Mouse (Mus musculus) megakaryocyte, adult 5-6 weeks (primary cell): ENCODE results near the gene Spata3. TPM values are rescaled to one million over a fixed set of nuclear protein-coding genes. Genes with fewer than 3 reads are reported as not detected.
A peak's percentile ranks its signal among the peaks of the same experiment; 100 is the strongest.
"Not testable (repeated sequence)": the region's sequence is repeated elsewhere in the genome, so short reads cannot be mapped to it uniquely, and the experiment has no call there.

Experiments
- ATAC-seq: 2 replicates; pipeline ENCODE4 v1.8.0; 2016; ENCODE audit warnings: mild to moderate bottlenecking, inconsistent platforms; ENCODE audit not compliant: poor library complexity, severe bottlenecking
- total RNA-seq, 2 experiments: library from RNA; stranded (forward) in 1 of 2; stranded (reverse) in 1 of 2; fragments of 153-499, 151-499 nt in 1 of 2; fragments of 221-1000, 200-1000 nt in 1 of 2; gene quantifications; 2 replicates each; pipeline versions ENCODE4 v1.2.3 to v1.2.4; 2015 to 2017

Spata3 gene
- total RNA-seq (2015) (not detected in 2 replicates), total RNA-seq (2017) (not detected in 2 replicates)

DNA sequence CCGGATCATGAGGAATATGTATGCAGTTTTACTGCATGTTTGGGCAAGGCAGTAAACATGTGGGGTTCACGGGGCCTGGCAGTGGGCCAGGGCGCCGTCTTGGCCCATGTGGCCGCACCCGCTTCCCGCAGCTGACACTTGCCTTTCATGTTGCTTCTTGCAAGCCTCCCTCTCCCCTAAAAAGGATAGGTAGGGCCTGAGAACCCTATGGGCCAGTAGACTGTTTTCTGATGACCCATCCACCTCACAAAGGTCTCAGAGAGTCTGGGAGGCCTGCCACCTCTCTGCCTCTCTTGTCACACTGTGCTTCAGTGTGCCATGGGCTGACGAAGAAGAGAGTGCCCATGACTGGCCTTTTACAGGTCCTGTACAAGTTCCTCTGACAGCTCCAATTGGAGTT lies at the start of gene Spata3:
Gene Spata3 (plus strand): TSS at position 301 of the 400 bp plus-strand sequence.
- ATAC-seq: no peak

DNA sequence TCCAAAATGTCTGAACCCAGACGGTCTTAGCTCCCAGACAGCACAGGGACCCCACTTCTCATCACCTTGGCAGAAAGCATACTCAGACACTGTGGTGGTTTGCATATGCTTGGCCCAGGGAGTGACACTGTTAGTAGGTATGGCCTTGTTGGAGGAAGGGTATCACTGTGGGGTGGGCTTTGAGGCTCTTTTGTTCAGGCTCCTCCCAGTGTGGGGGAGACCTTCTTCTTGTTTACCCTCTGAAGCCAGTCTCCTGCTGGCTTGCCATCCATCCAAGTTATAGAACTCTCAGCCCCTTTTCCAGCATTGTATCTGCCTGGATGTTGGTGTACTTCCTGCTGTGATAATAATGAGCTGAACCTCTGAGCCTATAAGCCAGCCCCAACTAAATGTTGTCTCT lies 47.5 kb upstream of the Spata3 start:
- no peak for ATAC-seq

DNA sequence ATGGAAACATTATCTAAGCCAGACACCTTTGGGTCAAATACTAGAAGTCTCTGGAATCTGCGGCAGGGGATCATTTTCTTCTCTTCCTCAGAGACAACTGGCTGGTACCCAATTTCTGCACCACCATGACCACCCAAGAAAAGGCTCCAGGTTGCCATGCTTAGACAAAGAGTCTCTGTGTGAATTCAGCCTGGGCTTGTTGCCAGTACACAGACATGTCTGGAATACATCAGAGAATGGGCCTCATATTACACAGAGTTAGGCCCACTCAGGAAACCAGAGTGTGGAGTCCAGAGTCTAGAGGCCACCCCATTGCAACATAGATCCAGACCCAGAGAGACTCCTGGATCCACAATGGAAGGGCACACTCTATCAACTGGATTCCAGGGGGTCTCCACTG lies 47.1 kb upstream of the Spata3 start:
- ATAC-seq: no peak

DNA sequence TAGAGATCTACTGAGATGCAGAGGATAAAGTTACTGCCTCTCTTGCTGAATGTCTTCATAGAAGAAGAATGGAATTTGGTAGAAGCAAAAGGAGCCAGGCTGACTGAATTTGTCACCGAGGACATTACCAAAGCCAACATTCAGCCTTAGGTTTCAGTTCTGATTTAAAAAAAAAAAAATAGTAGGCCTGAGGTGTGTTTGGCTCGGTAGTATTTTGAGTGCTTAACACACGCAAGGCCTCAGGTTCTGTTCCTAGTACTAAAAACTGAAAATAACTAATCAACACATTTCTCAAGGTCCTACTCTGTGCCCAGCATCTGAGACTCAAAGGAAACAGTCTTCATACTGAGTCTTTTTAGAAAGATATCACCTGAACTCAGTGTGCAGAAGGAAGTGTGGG lies 45.5 kb upstream of the Spata3 start:
- ATAC-seq: no peak

DNA sequence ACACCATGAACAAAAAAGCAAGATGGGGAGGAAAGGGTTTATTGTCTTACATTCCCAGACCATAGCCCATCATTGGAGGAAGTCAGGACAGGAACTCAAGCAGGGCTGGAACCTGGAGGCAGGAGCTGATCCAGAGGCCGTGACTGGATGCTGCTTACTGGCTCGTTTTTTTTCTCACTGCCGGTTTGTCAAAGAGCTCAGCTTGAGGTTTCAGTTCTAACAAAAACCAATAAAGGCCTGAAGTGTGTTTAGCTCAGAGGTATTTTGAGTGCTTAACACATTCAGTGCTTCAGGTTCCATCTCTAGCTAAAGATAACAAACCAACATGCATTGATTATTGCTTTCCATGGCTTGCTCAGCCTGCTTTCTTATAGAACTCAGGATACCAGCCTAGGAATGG lies 44.3 kb upstream of the Spata3 start:
- no peak for ATAC-seq

DNA sequence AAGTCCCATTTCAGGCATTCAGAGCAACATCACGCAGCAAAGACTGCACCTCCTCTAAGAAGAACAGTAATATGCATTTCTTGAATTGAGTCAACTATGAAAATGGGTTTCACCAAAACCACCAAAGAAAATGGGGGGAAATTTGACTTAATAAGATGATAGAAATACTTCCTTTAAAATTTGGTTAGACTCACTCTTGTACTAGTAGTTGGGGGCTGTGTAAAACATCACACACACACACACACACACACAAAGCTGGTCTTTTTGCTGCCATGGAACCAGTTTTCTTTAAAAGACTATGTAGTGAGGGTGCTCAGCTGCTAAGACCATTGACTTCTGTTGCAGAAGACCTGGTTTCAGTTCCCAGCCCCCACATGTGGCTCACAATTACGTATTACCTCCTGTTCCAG lies 43.1 kb upstream of the Spata3 start:
- no peak for ATAC-seq

DNA sequence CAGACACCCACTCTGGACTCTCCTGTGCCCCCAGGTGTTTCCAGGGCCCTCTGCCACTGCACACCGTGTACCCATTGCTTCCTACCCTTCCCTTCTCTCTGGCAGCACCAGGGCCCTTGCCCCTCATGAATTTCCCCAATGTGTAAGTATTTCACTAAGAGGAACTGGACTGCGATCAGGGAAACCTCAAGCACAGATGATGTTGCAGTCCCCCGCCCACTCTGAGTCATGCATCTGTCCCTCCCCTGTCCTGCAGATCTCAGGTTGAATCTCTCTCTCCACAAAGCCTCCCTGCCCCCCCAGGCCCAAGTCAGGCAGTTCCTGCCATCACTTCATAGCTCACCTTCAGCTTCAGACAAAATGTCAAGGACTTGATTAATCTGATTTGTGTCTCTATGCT lies 38.9 kb upstream of the Spata3 start:
- ATAC-seq: peak; percentile 91

DNA sequence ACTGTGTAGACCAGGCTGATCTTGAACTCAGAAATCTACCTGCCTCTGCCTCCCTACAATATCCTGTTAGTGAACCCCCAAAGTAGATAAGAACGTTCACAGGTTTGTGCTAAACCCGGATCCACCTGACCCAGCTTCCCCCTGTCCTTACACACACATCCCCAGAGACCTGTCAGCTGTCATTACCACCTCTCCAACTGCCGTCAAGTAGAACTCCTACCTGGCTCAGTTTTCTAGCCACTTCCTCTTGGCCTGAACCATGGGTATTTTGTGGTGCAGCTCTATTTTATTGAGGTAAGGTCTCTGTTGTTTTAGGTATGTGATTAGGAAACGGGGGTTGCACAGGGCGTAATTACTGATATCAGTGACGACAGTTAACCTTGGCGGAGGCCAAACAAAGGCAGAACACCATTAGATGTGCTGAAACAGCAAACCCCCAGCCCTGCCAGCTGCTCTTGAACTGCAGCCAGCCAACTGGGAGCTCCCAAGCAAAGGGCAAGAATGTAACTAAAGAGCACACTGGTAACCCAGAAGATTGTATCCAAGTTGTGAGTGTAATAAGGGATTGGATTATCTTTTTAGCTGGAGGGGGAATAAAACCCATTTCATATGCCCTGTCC lies 34.8 kb upstream of the Spata3 start:
- ATAC-seq: no peak

DNA sequence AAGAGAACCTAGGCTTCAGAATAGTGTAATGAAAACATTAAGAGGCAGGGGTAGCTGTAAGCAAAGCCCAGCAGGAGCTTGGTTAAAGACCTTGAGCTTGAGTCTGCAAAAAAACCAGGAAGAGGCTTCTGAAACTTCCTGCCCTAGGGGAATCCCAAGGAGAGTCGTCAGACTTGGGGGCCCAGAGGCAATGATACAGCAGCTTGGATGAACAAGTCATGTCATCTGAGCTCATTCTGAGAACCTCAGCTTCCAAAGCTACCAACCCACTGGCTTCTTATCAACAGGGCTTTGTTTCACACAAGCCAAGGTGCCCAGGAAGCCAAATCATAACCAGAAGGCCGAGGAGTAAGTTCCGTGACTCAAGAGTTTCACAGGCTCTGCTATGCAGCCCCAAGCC lies 30.8 kb upstream of the Spata3 start:
- ATAC-seq: no peak

DNA sequence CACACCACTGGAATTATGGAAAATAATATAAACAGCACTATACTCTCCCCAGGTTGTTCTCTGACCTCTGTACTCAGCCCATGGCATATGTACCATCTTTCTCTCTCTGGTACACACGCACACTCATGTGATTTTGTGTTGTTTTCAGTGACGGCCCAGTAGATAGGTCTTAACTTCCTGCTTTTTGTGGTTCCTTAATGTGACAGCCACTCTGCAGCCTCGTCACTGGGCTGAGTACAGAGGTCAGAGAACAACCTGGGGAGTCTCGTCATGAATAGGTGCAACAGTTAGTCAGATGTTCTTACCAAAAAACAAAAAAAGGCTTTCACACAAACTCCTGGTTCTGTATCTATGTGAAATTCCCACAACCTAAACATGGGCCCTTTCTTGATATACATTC lies 28.3 kb upstream of the Spata3 start:
- ATAC-seq: peak; percentile 89

DNA sequence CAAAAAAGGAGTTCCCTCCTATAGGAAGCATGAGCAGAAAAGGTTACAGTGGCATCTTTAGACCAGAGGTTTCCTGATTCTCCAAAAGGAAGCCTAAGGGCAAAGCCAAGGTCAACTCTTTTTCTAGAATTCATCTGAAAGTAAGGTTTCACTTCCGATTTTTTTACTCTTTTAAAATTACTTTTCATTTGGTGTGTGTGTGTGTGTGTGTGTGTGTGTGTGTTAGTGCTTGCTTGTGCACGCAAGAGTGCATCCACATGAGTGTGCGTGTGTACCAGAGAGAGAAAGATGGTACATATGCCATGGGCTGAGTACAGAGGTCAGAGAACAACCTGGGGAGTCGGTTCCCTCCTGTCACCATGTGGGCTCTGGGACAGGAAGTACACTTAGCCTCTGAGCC lies 27.7 kb upstream of the Spata3 start:
- ATAC-seq: not testable (repeated sequence)

DNA sequence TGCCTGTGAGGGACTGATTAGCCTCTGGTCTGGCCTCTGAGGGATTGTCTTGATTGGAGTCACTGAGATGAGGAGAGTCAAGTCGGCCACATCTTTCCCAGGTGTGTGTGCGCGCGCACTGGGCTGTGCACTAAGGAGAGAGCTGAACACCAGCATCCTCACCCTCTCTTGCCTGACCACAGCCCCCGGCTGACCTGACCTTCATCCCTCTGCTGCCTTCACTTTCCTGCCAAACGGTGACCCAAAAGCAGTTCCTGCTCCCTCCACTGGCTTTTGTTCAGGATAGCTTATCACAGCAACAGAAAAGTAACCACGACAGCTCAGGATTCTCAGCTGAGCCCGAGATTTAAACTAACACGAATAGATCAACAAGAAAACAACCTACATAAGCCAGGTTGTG lies 24.4 kb upstream of the Spata3 start:
- no peak for ATAC-seq

DNA sequence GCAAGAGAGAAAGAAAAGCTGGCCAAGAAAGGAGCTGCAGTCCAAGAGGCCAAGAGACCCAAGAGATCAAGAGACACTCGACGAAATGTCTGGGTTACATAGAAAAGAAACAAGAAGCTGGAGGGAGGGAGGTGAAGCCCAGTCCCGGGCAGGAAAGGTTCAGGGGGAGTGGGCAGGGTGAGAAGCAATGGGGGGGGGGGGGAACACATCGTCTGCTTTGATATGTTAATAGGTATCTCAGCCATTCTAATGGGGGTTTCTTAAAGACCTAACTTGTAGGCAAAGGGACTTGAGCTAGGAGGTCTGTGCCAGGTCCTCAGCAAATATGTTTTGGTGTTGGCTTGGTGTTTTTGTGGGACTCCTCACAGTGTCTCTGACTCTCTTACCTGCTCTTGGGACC lies 23.1 kb upstream of the Spata3 start:
- ATAC-seq: no peak

DNA sequence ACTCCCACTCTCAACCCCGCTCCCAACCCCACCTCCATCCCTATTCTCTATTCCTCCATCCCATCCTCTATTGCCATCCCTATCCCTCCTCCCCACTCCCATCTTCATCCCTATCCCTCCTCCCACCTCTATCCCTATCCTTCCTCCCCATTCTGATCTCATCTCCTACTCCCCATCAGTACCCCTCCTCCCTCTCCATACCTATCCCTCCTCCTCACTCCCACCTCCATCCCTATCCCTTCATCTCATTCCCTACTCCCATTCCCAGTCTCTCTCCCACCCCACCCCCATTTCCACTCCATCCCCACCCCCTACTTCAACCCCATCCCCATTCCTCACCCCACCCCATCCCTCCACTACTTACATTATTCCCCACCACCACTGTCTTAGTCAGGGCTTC lies 19.4 kb upstream of the Spata3 start:
- no peak for ATAC-seq

DNA sequence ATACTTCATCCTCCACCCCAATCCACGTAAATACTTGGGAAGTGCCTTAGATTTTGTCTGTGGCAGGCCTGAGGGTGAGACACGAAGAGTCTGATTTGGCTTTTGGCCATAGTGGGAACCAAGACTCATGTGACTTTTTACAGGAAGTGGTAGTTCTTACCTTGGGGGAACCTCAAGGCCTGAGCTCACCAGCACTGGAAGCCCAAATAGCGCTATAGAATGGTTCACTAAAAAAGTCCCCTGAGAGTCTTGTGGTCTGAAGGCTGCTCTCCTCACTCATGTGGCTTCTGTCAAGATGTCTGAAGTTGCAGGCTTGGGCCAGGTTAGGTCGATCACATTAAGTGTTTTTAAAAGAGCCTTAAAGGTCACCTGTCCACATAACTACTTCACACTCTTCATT lies 18.6 kb upstream of the Spata3 start:
- peak; percentile 54 for ATAC-seq

DNA sequence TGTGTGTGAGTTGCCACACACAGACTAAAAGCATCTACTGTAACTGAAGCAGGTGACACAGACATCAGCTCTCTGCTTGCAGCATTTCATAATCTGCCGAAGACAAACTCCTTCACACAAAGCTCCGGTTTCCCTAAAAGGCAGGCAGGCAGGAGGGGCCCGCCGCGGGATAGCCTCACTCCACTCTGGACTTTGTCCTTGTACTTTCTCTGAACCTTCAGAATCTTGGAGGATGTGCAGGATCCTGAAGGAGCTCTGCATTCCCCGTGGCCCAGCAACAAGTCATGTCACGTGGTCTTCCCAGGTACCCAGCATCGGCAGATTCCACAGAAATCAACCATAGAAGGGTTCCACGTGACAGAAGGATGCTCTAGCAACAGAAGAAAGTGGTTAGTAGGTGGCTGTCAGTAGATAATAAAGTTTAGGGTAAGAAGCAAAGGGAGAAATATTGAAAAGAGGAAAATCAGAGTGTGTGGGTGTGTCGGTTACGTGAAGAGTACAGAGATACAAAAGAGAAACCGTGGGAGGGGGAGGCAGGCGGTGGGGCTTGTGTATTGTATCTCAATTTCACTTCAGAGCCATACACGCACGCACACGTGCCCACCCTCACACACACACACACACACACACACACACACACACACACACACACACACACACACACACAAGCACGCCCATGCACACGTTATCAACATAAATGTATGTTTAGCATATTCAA lies 16.6 kb upstream of the Spata3 start:
- ATAC-seq: no peak

DNA sequence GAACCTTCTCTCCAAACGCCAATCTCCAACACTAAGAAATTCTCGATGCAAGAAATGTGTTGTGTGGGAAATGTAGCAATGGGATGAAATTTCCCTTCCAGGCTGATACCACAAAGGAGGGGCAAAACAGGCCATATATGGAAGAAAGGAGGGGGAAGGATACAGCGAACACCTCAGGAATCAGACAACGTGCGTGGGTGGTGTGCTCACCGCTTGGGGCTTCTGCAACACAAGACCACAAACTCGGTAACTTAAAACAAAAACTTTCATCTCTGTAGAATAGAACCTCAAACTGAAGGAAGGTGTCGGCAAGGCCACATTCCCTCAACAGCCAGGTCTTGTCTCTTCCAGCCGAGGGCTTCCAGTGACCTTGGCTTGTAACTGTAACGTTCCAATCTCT lies 11.1 kb upstream of the Spata3 start:
- ATAC-seq: no peak

DNA sequence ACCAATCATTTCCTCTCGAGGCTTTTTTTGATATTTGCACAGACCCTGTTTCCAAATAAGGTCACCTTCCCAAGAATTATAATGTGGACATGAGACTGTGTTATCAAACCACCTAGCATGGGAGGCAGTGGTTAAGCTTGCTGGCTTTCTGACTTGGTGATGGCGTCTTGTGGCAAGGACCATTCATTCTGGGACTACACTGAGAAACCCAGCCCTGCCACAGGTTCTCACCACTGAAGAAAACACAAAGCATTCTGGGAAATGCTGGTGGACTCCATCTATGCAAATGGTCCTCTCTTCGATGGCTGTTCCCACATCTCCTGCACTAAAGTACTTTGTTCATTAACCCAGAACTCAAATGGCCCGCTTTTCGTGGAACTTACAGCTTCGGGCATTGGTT lies 10.6 kb upstream of the Spata3 start:
- no peak for ATAC-seq

DNA sequence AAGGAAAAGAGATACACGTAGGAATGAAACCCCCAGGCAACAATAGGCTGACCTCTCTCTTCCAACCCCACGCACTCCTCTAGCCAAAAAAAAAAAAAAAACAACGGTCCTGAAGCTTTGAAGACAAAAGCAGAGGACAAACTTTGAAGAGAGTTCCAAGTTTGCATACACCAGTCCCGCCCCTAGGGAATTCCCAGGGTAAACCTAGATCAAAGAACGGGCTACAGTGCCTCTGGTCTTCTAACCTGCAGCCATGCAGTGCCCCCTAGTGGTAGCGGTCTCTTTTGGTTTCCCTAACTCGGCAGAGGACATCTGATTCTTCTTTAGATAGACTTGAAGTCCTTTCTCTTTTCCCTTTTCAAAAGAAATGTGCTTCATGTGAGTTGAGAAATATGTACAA lies 8.8 kb upstream of the Spata3 start:
- ATAC-seq: peak; percentile 77

DNA sequence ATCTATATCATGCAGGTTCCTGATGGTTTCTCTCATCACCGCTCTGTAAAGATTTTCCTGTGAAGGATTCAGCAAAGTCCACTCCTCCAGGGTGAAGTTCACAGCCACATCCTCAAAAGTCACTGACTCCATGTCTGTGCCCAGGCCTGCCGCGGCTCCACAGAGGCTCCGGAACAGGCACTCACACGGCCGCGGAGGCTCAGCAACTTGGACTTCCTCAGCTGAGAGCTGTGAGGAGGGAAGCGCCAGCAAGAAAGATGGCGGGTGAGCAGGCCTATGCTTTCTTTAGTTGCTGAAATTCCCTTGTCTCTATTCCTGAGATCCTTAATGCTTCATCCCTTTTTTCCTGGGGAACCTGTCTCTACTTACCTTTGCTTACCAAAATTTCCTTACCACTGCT lies 858 bp upstream of the Spata3 start:
- ATAC-seq: peak; percentile 99

DNA sequence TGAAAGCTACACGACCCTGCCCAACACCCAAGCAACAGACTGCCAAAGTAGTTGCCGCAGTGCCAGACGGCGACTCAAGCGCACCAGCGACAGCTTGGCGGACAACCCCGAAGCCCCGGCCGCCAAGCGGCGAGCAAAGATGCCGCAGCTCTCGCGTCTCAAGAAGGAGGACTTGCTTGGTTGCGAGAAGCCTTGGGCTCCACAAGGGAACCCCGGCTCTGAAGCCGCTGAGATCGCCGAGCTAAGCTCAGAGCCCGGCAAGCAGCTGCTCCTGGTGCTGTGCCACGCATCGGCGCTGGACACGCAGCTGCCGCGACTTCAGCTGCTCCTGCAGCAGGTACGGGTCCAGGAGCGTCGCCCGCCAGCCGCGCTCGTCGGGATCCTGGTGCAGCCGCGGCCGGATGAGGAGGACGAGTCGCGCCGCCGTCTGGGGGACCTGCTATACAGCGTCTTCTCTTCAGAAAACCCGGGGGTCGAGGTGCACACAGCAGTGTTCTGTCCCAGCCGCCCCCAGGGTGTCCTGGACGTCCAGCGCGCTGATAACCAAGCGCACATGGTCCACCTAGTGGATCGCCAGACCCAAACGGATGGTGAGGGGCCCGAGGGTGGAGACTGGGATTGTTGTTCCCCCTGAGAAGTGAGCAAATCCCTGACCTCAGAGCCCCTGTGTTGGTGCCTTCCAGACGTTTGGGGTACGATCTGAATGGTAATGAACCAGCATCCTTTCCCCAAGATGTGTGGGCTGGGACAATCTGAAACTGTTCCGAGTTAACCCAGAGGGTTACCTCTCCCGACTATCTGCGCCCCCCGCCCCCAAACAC lies 1.8 kb downstream of the Spata3 start:
- ATAC-seq: peak; percentile 41; the same call in 1 of the 2 replicates
